Mouse (Mus musculus): ENCODE measurements around the gene Rps18. TPM values are rescaled to one million over a fixed set of nuclear protein-coding genes. Genes with fewer than 3 reads are reported as not detected.

Gene Rps18
- polyA plus RNA-seq, 1 experiment from 2014 or later: 891 TPM

DNA sequence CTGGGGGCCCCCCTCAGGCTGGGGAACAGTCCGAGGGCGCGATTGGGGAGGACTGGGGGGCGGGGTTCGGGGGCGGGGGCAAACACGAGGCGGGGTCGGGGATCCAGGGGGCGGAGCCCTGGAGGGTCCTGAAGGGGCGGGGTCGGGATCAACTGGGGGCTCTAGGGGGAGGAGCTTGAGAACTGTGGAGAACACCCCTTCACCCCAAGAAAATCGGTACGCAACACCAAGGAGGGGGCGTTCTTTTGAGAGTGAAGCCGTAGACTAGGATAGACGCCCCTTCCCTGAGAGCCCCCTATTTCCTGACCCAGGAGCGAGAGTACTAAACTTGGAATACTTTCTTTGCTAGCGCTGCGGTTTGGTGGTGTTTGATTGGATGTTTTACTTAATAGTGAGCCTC lies 39.5 kb downstream of the Rps18 start:
- Histone ChIP-seq H3K27me3 (peaks cover 14% of the 10 kb centered on the region), H3K9ac (replicated peaks) (peak overlapping the region; percentile 66), H3K27ac (replicated peaks) (peak overlapping the region; percentile 88), H3K36me3 (peaks cover 50% of the 10 kb centered on the region), H3K4me3 (peak overlapping the region; percentile 68), H3K9me3 (no peaks in the 10 kb centered on the region), H3K4me2 (replicated peaks) (peak overlapping the region; percentile 53), H3K4me1 (peaks cover 52% of the 10 kb centered on the region)
- ATAC-seq (ENCODE audit: low FRiP score, low read depth): peak; percentile 7
- WGBS: under 1% methylated on average over 20 of the region's 20 CpGs

DNA sequence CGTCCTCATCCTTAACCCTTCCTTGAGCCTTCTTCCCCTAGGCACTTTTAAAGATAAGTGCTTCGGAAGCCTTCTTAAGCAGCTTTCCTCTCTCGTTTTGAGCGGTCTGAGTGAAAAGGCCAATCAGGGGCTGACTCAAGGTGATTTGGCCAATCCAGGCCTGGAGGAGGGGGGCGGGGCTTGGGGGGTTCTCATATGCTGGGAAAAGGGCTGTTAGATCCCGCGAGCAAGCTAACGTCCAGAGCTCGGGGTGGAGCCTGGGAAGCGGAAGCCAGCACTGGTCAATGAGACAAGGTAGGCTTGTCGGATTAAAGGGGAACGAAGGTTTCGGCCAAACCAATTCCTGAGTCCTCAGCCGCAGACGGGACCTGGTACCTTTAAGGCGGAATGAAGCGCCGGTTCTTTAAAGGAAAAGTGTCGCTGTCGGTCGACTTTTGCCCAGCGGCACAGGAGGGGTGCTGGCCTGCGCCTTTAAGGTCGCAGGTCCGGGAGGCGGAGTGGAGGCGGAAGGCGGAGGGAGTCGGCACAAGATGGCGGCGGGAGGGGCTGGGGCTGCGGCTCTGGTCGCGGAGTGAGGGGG lies 40.0 kb downstream of the Rps18 start, which contains the start of the genes Tapbp and Zbtb22:
Gene Tapbp, plus strand, starts transcription at position 229 of the 580 bp plus-strand sequence.
Gene Zbtb22, plus strand, starts transcription at position 234 of the 580 bp plus-strand sequence.
- Histone ChIP-seq H3K27me3 (peaks cover 14% of the 10 kb centered on the region), H3K4me3 (peak within 1 kb of the TSS; percentile 68), H3K4me1 (peaks cover 51% of the 10 kb centered on the region), H3K36me3 (peaks cover 54% of the 10 kb centered on the region), H3K4me2 (replicated peaks) (peak within 1 kb of the TSS; percentile 53), H3K9ac (replicated peaks) (peak within 1 kb of the TSS; percentile 66), H3K27ac (replicated peaks) (peak within 1 kb of the TSS; percentile 88), H3K9me3 (no peaks in the 10 kb centered on the region)
- WGBS: under 1% methylated on average over 32 of the region's 34 CpGs
- peak; percentile 92 for ATAC-seq (ENCODE audit: low FRiP score, low read depth)

DNA sequence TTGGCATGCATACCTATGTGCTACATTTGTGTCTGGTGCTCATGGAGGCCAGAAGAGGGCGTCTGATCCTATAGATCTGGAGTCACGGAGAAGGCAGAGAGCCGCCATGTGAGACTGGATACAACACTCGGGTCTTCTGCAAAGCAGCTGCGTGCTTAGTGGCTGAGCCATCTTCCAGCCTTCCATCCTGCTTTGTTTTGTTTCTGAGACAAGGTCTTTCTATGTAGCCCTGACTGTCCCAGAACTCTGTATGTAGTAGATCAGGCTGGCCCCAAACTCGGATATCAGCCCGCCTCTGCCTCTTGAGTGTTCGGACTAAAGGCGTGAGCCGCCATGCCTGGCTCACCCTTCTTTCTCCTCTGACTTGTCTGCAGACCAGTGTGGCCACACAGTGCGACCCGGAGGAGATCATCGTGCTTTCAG lies 40.8 kb downstream of the Rps18 start:
- Histone ChIP-seq H3K27ac (replicated peaks) (peak overlapping the region; percentile 88), H3K27me3 (peaks cover 14% of the 10 kb centered on the region), H3K36me3 (peaks cover 54% of the 10 kb centered on the region), H3K9ac (replicated peaks) (0 out of 2 replicates have a peak overlapping the region, but pooled peaks have one; percentile 28), H3K4me1 (peaks cover 51% of the 10 kb centered on the region), H3K9me3 (no peaks in the 10 kb centered on the region), H3K4me2 (replicated peaks) (peak overlapping the region; percentile 53), H3K4me3 (peak overlapping the region; percentile 68; the same call in 1 of the 2 replicates)
- WGBS: 67% methylated on average over 13 of the region's 13 CpGs
- ATAC-seq (ENCODE audit: low FRiP score, low read depth): no peak

DNA sequence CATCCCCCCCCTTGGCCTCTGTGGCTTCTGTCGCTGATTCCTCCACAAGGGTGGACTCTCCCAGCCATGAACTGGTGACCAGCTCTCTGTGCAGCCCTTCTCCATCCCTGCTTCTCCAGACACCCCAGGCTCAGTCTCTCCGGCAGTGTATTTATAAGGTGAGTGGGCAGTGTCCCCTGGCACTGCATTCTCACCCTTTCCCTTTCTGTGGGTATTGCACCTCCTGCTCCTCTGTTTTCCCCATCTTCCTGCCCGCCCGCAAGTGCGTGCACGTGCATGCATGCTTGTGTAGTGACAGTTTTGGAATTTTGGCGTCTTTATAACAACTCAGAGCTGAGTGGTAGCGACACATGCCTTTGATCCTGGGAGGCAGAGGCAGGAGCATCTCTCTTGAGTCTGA lies 41.9 kb downstream of the Rps18 start:
- Histone ChIP-seq H3K4me2 (replicated peaks) (no peak overlapping the region), H3K4me1 (peaks cover 43% of the 10 kb centered on the region), H3K4me3 (0 out of 2 replicates have a peak overlapping the region, but pooled peaks have one; percentile 2), H3K9me3 (no peaks in the 10 kb centered on the region), H3K9ac (replicated peaks) (no peak overlapping the region), H3K27ac (replicated peaks) (no peak overlapping the region), H3K27me3 (peaks cover 14% of the 10 kb centered on the region), H3K36me3 (peaks cover 54% of the 10 kb centered on the region)
- WGBS: 94% methylated on average over 8 of the region's 8 CpGs
- no peak for ATAC-seq (ENCODE audit: low FRiP score, low read depth)

DNA sequence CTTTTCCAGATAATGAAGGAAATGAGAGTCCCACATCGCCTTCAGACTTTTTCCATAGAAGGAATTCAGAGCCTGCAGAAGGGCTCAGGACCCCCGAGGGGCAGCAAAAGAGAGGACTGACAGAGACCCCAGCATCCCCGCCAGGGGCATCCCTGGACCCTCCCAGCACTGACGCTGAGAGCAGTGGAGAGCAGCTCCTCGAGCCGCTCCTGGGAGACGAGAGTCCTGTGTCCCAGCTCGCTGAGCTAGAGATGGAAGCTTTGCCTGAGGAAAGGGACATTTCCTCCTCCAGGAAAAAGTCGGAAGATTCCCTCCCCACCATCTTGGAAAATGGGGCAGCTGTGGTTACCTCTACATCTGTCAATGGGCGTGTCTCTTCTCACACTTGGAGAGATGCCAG lies 42.5 kb downstream of the Rps18 start:
- Histone ChIP-seq H3K4me2 (replicated peaks) (no peak overlapping the region), H3K36me3 (peaks cover 50% of the 10 kb centered on the region)

DNA sequence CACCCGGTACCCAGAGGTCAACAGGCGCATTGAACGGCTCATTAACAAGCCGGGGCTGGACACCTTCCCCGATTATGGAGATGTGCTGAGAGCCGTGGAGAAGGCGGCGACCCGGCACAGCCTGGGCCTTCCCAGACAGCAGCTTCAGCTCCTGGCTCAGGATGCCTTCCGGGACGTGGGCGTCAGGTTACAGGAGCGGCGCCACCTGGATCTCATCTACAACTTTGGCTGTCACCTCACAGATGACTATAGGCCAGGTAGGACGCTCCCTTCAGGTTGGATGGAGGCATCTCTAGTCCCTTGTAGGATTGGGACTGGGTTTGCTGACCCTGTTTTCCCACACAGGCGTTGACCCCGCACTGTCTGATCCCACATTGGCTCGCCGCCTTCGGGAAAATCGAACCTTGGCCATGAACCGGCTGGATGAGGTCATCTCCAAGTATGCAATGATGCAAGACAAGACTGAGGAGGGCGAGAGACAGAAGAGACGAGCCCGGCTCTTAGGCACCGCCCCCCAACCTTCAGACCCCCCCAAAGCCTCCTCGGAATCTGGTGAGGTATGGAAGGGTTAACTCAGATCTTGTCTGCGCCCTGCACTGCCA lies 43.9 kb downstream of the Rps18 start:
- Histone ChIP-seq H3K4me1 (peaks cover 42% of the 10 kb centered on the region), H3K4me3 (no peak overlapping the region), H3K27me3 (no peaks in the 10 kb centered on the region), H3K27ac (replicated peaks) (no peak overlapping the region), H3K4me2 (replicated peaks) (no peak overlapping the region), H3K36me3 (peaks cover 38% of the 10 kb centered on the region), H3K9me3 (no peaks in the 10 kb centered on the region), H3K9ac (replicated peaks) (no peak overlapping the region)
- no peak for ATAC-seq (ENCODE audit: low FRiP score, low read depth)
- 91% methylated on average over 28 of the region's 28 CpGs for WGBS

More for the DNA sequence above, 42.5 kb downstream of the Rps18 start:
- no peak for ATAC-seq (ENCODE audit: low FRiP score, low read depth)
- no peak overlapping the region for H3K27ac ChIP-seq (replicated peaks)
- WGBS: 91% methylated on average over 10 of the region's 10 CpGs
- no peaks in the 10 kb centered on the region for H3K9me3 ChIP-seq
- H3K9ac ChIP-seq (replicated peaks): no peak overlapping the region
- peaks cover 45% of the 10 kb centered on the region for H3K4me1 ChIP-seq
- peaks cover 10% of the 10 kb centered on the region for H3K27me3 ChIP-seq
- H3K4me3 ChIP-seq: no peak overlapping the region

DNA sequence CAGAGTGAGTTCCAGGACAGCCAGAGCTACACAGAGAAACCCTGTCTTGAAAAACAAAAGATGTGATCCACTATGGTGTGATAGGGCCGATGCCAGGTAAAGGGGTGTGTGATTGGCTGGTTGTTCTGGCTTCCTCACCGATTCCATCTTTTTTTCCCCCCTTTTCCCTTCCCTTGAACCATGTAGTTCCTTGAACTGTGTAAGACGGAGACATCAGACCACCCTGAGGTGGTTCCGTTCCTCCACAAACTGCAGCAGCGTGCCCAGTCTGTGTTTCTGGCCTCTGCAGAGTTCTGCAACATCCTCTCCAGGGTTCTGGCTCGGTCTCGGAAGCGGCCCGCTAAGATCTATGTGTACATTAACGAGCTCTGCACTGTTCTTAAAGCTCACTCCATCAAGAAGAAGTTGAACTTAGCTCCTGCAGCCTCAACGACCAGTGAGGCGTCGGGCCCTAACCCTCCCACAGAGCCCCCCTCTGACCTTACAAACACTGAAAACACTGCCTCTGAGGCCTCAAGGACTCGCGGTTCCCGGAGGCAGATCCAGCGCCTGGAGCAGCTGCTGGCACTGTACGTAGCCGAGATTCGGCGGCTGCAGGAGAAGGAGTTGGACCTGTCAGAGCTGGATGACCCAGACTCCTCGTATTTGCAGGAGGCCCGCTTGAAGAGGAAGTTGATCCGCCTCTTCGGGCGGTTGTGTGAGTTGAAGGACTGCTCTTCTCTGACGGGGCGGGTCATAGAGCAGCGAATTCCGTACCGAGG lies 44.6 kb downstream of the Rps18 start:
- Histone ChIP-seq H3K36me3 (peaks cover 38% of the 10 kb centered on the region), H3K9ac (replicated peaks) (no peak overlapping the region), H3K4me1 (peaks cover 38% of the 10 kb centered on the region), H3K4me2 (replicated peaks) (no peak overlapping the region), H3K27ac (replicated peaks) (no peak overlapping the region), H3K4me3 (no peak overlapping the region), H3K27me3 (no peaks in the 10 kb centered on the region), H3K9me3 (no peaks in the 10 kb centered on the region)
- WGBS: 91% methylated on average over 31 of the region's 31 CpGs
- no peak for ATAC-seq (ENCODE audit: low FRiP score, low read depth)

DNA sequence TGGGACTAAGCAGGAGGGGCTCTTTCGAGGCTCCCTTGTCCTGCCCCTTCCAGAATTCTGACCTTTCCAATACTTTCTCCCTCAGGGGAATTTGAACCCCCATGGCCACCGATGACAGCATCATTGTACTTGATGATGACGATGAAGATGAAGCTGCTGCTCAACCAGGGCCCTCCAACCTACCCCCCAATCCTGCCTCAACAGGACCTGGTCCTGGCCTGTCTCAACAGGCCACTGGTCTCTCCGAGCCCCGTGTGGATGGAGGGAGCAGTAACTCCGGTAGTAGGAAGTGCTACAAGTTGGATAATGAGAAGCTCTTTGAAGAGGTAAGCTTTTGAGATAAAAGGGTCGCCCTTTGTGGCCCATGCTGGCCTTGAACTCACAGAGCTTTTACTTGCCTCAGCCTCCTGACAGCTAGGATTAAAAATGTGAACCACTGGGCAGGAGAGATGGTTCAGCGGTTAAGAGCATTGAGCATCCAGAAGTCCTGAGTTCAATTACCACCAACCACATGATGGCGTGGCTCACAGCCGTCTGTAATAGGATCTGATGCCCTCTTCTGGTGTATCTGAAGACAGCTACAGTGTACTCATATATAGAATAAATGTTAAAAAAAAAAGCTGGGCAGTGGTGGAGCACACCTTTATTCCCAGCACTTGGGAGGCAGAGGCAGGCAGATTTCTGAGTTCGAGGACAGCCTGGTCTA lies 45.3 kb downstream of the Rps18 start:
- H3K9ac ChIP-seq (replicated peaks): peak overlapping the region; percentile 88
- no peak overlapping the region for H3K27ac ChIP-seq (replicated peaks)
- peak overlapping the region; percentile 95 for H3K4me2 ChIP-seq (replicated peaks)
- 60% methylated on average over 11 of the region's 11 CpGs for WGBS
- ATAC-seq (ENCODE audit: low FRiP score, low read depth): no peak
- no peaks in the 10 kb centered on the region for H3K9me3 ChIP-seq
- H3K27me3 ChIP-seq: no peaks in the 10 kb centered on the region
- peaks cover 38% of the 10 kb centered on the region for H3K36me3 ChIP-seq
- peak overlapping the region; percentile 81 for H3K4me3 ChIP-seq
- H3K4me1 ChIP-seq: peaks cover 37% of the 10 kb centered on the region

DNA sequence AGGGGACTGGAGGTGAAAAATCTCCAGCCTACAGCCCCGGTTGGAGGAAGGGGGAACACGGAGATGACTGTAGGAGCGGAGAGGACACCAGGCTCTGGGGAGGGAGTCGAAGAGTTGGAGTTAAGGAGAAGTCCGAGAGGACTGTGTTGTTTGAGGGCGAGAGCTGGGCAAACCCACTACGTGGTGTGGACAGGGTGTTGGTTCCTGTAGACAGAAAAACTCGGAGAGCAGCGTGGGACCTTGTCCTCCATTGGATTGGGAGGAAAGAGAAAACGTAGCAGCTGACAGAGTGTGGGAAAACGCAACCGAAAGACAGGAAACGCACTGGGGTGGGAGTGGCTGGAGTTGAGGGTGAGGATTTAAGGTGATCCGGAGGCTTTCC lies 45.9 kb downstream of the Rps18 start:
- H3K9ac ChIP-seq (replicated peaks): peak overlapping the region; percentile 88

DNA sequence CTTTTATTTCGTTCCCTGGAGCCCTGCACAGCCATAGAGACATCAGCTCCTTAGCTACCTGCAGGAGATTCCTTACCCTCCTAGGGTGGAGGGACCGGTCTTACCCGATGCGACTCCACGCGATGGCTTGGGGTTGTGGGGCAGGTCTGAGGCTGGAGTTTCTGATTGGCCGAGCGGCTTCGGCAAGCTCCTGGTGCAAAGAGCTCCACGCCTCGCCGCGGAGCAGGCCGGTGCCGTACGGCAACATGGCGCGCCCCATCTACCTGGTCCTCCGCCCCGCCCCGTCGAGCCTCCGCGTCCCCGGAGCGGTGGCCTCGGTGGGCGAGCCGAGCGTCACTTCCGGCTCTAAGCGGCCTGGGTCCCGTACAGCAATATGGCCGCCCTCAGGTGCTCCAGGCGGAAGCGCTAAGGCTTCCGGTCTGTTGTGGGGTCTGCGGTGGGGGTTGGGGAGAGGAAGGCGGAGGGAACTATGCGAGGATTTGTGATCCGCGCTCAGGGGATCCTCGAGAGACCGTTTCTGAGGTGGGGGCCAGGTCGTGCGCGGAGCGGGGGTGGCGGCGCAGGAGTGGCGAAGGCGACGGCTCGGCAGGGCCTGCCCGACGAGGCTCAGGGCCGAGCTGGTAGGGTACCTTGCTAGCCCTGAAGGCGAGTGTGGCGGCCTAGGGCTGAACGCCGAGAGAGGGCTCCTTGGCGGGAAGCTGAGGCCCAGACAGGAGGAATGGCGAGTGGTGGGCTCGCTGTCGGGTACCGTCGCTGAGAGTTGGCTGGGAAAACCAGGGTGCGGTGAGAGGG lies 46.5 kb downstream of the Rps18 start, which contains the start of gene Daxx:
Gene Daxx, plus strand, starts transcription at position 338 of the 792 bp plus-strand sequence.
- ATAC-seq (ENCODE audit: low FRiP score, low read depth): peak; percentile 96
- Histone ChIP-seq H3K27me3 (no peaks in the 10 kb centered on the region), H3K27ac (replicated peaks) (peak within 1 kb of the TSS; percentile 86), H3K4me3 (peak within 1 kb of the TSS; percentile 81), H3K9ac (replicated peaks) (peak within 1 kb of the TSS; percentile 88), H3K36me3 (peaks cover 31% of the 10 kb centered on the region), H3K4me1 (peaks cover 27% of the 10 kb centered on the region), H3K4me2 (replicated peaks) (peak within 1 kb of the TSS; percentile 97), H3K9me3 (no peaks in the 10 kb centered on the region)
- under 1% methylated on average over 68 of the region's 68 CpGs for WGBS

More for the DNA sequence above, 45.9 kb downstream of the Rps18 start:
- Histone ChIP-seq H3K27ac (replicated peaks) (peak overlapping the region; percentile 76), H3K4me1 (peaks cover 31% of the 10 kb centered on the region), H3K9me3 (no peaks in the 10 kb centered on the region), H3K27me3 (no peaks in the 10 kb centered on the region), H3K4me2 (replicated peaks) (peak overlapping the region; percentile 95), H3K36me3 (peaks cover 37% of the 10 kb centered on the region), H3K4me3 (peak overlapping the region; percentile 81)
- ATAC-seq (ENCODE audit: low FRiP score, low read depth): no peak
- 0% methylated on average over 14 of the region's 14 CpGs for WGBS
